Mouse (Mus musculus): Measurements from ENCODE around the gene Chd8. TPM values are rescaled to one million over a fixed set of nuclear protein-coding genes. Genes with fewer than 3 reads are reported as not detected.

Gene Chd8
- polyA plus RNA-seq, 1 experiment from 2014 or later: 23.9 TPM

Other genes with a start within 250 kb of the Chd8 start
- 50.1 and 60.0 TPM in 2 replicates for gene Tmem253, start 242.1 kb downstream of the Chd8 start, polyA plus RNA-seq (2015; fragmentation: Nextera tagmentation; extraction: Ambion mirVana)
- gene Zfp219, start 237.0 kb downstream of the Chd8 start, polyA plus RNA-seq (2015; fragmentation: Nextera tagmentation; extraction: Ambion mirVana): 29.7 and 29.8 TPM in 2 replicates
- gene Olfr221, start 215.3 kb downstream of the Chd8 start, polyA plus RNA-seq (2015; fragmentation: Nextera tagmentation; extraction: Ambion mirVana): not detected in 2 replicates
- gene Hnrnpc, start 153.8 kb downstream of the Chd8 start, polyA plus RNA-seq (2015; fragmentation: Nextera tagmentation; extraction: Ambion mirVana): 555 and 601 TPM in 2 replicates
- 60.1 and 62.2 TPM in 2 replicates for gene Rpgrip1, start 147.1 kb downstream of the Chd8 start, polyA plus RNA-seq (2015; fragmentation: Nextera tagmentation; extraction: Ambion mirVana)
- gene Supt16, start 60.4 kb downstream of the Chd8 start, polyA plus RNA-seq (2015; fragmentation: Nextera tagmentation; extraction: Ambion mirVana): 53.1 and 61.1 TPM in 2 replicates
- gene Tox4, start 21.4 kb upstream of the Chd8 start, polyA plus RNA-seq (2015; fragmentation: Nextera tagmentation; extraction: Ambion mirVana): 36.0 and 36.1 TPM in 2 replicates
- 13.7 and 16.0 TPM in 2 replicates for gene Rab2b, start 21.8 kb upstream of the Chd8 start, polyA plus RNA-seq (2015; fragmentation: Nextera tagmentation; extraction: Ambion mirVana)
- 37.6 and 41.1 TPM in 2 replicates for gene Mettl3, start 47.3 kb upstream of the Chd8 start, polyA plus RNA-seq (2015; fragmentation: Nextera tagmentation; extraction: Ambion mirVana)
- gene Sall2, start 71.0 kb upstream of the Chd8 start, polyA plus RNA-seq (2015; fragmentation: Nextera tagmentation; extraction: Ambion mirVana): 9.2 and 10.2 TPM in 2 replicates
- gene Olfr1513, start 98.6 kb upstream of the Chd8 start, polyA plus RNA-seq (2015; fragmentation: Nextera tagmentation; extraction: Ambion mirVana): not detected in 2 replicates
- gene Olfr1512, start 121.4 kb upstream of the Chd8 start, polyA plus RNA-seq (2015; fragmentation: Nextera tagmentation; extraction: Ambion mirVana): not detected in 2 replicates
- gene Olfr1511, start 139.6 kb upstream of the Chd8 start, polyA plus RNA-seq (2015; fragmentation: Nextera tagmentation; extraction: Ambion mirVana): not detected in 2 replicates
- gene Olfr1510, start 156.6 kb upstream of the Chd8 start, polyA plus RNA-seq (2015; fragmentation: Nextera tagmentation; extraction: Ambion mirVana): not detected in 2 replicates
- gene Olfr1509, start 185.2 kb upstream of the Chd8 start, polyA plus RNA-seq (2015; fragmentation: Nextera tagmentation; extraction: Ambion mirVana): not detected in 2 replicates
- not detected in 2 replicates for gene Olfr1508, start 209.7 kb upstream of the Chd8 start, polyA plus RNA-seq (2015; fragmentation: Nextera tagmentation; extraction: Ambion mirVana)
- not detected in 2 replicates for gene Olfr1507, start 238.0 kb upstream of the Chd8 start, polyA plus RNA-seq (2015; fragmentation: Nextera tagmentation; extraction: Ambion mirVana)

Data from intestine, embryonic 15.5 days (tissue).